Mouse (Mus musculus) skeletal muscle tissue, adult 2 months (tissue): ENCODE measurements at regions not wholly inside any gene's neighbourhood (a gene's known extent, or its start where the extent isn't known, plus 50 kb on each side); places are given as distances from the start of the nearest gene placed in this dataset.

ENCODE experiments used
- DNase-seq: peaks from one replicate; pipeline ENCODE4 v3.0.0-alpha.2; 2012; ENCODE audit warnings: low read depth, low spot score

DNA sequence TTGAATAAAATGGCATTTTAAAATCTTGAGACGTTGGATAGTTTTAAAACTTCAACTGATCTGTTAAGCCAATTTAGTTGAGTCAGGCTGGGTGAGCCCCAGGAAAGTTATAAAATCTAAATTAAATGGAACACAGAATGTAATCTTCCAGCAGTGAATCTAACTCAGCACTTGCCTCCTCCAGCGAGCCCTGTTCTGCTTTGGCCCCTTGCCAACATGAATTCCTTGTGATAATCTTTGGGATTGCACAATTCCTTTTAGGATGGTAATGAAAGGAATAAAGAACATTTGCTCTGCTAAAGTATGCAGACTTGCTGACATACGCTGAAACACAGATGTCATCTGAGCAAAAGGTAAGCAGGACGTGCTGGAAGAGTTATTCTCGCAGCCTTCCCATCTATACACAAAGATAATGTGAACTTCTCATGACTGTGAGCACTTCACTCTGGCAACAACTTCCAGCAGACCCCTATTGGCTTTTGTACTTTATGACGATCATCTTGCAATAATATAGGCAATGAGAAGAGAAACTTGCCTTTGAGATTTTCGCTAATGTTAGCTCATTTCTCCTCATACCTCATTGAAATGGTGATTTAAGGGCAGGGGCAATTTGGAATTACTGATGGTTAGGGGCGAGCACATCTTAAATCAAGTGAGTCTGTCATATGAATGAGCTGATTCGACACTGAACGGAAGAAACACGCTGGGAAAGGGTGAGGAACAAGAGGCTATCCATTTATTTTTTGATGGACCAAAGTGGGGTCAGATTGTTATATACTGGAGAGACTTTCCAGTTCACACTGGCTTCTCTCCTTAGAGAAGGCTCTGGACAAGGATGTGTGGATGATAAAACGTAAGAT lies 216.3 kb upstream of the Pdzrn3 start:
- DNase-seq = peak; percentile 38

DNA sequence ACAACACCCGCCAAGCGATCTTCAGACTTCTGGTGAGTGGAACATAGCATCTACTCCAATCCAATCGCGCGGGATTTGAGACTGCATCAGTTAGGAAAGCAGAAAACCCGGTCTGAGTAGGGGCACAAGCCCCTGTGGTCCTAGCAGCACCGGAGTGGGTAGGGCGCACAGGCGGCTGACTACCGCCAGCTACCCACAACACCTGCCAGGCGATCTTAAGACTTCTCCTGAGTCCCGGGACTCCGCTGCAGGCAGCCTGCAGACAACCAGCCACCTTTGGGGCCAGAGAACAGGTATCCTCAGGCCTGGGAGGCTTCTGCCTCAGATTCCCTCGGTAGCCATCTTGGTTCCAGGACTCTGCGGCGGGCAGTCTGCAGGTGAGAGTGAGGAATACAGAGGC lies 208.2 kb upstream of the Pdzrn3 start:
- DNase-seq = no peak

DNA sequence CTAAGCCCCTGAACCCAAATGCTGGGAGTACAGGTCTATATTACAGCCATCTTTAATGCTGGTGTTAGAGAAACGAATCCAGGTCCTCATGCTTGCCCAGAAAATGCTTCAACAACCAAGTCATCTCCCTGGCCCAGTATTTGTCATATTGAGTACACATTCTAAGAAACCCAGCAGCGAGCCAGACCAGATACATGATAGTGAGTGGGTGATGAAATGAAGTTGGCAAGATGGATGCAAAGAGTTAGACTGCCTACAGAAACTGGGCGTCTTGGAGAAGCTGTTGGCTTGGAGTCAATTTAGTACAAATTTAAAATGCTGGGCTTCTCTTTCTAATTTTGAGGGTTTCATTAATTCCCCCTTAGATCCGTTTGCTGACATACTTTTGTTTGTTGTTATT lies 203.1 kb upstream of the Pdzrn3 start:
- no peak for DNase-seq

DNA sequence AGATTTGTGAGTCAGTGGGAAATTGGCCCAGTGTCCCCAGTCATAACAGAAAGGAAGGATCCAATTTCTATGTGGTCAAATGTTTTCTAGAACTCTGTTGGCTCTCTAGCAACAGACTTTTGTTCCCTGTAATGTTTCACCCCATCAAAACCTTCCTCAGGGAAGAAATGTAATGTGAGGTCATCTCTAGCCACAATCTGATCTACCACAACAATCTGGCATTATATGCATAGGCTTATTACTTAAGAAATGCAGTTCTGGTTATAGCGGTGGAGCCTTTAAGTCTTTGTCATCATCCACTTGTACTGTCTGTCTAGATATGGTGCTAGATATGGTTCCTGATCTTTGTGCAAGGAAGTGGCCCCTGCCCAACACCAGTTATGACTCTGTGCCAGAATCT lies 178.4 kb upstream of the Pdzrn3 start:
- no peak for DNase-seq

DNA sequence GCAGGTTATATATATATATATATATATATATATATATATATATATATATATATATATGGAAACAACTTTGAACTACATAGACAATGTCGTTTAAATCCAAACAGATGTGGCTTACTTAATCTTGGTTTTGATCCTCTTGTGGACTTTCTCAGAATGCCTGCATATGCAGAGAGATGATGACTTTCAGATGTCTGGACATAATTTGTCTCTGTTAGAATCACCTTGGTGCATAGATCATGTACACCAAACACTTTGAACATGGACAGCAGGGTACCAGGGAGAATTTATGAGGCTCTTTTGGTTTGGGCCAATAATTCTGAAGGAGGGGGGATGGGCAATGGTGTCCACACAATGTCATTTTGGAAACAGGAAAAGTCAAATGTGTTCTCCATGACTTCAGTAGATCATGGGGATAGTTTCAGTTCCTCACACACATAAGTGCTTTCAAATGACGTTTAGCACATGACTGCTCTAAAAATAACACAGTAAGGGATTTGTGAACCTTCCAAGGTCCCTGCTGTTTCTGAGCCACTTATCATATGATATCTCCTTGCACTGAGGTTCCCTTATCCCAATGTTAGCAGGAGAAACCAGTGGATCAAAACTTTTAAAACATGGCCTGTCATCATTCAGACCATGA lies 177.4 kb upstream of the Pdzrn3 start:
- no peak for DNase-seq

DNA sequence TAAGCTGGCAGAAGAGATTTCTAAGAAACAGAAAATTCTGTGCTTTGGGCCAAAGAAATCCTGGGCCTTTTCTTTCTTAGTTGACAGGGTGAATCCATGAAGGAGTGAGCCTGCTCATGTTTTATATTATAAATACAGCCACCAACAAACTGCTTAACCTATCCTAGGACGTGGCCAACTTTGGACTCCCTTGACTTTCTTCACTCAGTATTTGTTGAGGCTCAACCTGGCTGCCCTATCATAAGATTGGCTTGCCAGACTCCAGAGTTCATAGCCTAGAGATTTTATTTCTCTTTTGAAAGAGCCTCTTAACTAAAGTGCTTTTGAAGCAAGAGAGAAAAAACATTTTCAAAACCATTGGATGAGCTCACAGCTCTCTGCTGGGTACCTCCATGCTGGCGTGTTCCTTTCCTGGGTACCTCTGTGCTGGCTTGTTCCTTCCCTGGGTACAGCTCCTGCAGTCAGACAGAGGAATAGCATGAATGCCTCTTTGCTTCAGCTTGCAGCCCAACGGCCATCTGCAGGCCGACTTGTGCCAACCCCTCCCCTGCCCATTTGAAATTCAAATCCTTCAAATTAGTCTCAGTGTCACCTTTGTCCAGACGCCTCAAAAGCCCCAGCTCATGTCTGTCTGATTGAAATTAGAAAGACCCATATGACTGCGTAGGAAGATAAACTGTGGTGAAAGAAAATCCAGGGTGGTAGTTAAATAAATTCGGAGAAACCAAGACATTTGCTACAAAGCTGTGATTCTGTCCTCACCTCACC lies 173.0 kb upstream of the Pdzrn3 start:
- DNase-seq = no peak

DNA sequence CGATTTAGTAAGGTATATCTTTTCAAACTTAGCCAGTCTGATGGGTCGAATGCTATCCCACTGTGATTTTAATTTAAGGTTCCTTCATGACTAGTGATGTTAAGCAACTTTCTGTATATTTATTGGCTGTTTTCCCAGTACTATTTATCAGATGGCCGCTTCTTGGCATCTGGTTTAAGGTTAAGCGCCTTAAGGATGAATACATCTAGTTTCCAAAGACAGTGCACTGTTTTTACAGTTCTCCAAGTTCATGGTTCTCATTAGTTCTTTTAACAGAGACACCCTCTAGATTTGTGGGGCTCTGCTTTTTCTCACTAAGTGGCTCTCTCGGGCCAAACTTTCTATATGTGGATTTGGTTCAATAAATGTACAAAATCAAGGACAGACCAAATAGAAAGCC lies 159.9 kb upstream of the Pdzrn3 start:
- DNase-seq = no peak

DNA sequence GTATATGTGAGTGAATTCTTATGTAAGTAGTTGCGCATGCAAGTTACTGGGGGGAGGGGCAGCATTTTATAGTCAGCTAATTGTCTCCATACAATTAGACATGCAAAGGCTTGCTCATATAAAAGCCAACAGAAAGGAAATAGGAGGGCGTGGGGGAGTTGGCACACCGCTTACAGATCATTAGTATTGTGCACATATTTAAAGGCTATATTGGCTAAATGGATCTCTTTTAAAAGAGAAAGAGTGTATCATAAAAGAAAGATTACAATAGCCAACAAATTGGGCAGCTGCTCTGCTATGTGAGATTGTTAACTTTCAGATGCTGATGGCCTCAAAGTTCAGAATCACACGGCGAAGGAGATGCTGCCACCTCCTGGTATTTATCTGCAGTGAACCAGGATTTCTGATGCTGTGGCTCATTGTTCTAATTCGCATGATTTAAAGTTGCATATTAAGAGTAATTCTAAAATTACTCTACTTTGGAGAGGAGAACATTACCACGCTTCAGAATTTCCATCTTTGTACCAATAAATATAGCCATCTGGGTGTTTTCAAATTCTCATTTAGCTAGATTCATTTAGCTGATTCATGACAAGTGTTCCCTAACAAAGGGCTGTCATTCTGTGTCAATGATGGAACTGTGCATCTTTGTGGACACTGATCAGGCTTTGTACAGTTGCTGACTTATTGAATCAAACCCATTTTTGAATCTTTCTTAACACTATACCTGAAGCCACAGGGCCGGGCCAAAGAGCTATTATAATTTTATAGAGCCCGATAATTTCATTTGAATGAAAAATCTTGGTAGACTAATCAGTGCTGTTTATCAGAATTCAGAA lies 156.7 kb upstream of the Pdzrn3 start:
- DNase-seq = no peak

DNA sequence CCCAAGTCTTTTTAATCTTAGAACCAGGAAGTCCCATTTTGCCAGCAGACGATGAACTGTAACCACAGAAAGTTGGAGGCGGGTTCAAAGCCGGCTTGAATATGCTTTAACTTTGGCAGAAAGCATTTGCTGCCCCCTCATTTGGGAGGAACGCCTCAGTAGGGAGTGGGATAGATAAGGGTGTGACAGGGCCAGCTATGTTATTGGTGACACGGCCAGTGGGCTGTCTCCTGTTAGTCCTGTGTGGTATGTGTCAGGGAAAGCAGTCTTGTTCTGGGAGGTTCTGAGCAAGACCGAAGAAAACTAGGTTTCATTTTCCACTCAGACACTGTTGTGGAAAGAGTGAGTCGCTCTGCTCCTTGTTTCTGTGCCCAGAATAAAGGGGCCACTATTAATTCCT lies 154.7 kb upstream of the Pdzrn3 start:
- DNase-seq = peak; percentile 47

DNA sequence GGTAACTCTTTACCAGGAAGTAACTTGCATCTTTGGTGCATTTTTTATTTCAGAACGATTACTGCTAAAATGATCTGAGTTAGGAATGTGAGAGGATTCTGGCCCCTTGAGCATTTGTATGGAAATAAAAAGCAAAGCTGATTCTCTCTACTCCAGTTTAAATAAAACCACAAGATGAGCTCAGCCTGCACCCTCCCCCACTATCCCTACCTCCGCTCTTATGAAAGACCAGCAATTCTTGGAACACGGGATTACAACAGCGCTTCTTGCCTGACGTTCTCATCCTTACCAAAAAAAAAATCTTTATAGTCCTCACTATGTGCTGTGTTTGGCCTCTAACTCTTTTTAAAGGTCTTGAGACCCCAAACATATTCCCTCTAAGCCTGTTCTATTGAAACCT lies 154.2 kb upstream of the Pdzrn3 start:
- no peak for DNase-seq

DNA sequence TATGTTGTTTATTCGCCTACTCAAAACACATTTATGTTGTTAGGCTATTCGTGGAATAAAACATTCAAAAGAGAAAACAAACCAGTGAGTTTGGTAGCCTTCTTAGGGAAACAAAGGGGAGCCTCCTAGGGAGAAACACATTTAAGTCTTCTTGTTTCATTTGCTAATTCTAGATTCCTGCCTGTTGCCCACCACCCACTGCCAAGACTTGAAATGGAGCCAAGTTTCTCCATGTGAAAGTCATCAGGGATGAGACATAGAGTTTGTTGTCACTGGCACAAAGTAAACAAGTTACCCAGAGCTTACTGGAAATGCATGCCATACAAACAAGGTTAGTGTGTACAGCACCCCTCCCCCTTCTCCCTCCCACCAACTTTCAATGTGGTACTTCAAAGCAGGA lies 147.4 kb upstream of the Pdzrn3 start:
- no peak for DNase-seq

DNA sequence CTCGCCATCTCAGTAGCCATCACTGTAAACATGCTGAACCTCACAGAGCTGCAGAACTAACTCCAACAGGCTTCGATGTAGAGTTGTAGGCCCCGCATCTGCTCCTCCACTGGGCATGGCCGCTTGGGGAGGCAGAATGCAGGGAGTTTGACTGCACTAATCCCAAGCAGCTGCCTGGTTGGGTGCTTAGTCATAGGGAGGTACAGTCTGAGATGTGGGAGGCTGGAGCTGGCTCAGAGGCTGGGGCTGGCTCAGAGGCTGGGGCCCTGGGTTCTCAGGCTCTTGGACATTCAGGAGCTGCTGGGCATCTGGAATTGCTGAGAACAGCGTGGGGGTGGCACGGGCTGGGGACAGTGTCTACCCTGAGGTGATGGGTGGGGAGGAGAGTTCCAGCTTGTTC lies 143.6 kb upstream of the Pdzrn3 start:
- DNase-seq = no peak

DNA sequence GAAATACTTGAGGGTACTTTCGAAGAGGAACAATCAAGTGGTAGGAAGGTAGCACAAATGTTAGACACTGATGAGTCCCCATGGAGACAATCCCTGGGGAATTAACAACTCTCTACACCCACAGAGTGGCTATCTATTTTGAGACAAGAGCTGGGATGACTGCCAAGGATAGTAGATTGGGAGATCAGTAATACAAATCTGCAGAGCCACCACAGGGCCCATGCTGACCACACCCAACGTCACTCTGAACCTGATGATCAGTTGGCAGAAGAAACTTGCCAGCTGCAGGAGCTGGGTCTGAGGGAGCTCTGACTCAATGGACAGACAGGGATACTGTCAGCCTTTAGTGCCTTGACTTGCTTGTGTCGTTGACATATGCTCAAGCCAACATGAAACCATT lies 143.1 kb upstream of the Pdzrn3 start:
- DNase-seq = no peak

DNA sequence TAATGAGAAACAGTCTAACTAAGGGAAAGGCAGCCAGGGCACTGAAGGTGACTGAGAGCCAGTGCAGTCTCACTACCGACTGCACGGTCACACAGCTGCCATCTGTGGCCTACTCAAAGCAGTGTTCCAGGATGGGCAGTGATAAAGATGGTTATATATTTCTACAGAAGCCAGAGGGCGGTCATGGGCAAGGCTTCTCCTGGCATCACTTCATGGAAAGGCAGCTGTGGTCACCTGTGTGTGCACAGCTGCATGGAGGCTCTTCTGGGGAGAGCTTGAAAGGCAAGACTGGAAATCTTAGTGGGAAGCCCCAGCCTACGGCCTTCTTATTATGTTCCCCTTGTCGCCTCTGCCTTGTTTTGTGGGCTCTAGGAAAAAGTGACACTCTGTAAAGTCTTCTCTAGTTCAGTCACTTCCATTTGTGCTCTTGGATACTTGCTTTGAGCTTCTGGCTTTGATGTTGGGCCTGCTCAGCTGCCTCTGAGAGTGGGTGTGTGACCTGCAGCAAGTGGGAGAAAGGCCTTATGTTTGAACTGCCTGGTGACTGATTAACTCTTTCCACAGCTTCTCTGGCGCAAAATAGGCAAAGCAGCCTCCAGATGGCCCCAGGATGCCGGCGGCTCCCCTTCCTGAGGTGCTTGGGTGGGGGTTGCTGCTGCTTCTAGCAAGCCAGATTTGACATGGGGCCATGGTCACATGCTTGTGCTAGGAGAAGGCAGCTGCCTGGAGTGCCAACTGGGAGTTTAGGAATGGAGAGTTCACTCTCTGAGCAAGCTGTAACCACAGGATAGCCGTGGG lies 141.4 kb upstream of the Pdzrn3 start:
- DNase-seq = no peak

DNA sequence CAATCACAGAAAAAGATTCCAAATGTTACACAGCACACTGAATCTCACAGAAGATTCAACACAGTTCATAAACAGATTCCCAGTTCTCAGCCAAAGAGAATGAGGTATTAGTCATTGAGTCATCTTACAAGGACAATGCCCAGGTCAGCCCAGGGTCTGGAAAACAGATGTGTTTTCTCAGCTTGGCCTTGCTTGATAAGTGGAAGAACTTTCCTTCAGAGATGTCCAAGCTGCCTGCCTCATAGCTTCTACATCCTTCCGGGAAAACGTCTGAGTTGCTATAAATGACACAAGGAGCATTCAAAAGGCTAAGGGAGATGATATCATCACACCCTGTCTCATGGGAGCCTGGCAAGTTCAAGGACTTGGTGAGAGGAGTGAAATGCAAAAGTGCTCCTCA lies 139.9 kb upstream of the Pdzrn3 start:
- DNase-seq = peak; percentile 44

DNA sequence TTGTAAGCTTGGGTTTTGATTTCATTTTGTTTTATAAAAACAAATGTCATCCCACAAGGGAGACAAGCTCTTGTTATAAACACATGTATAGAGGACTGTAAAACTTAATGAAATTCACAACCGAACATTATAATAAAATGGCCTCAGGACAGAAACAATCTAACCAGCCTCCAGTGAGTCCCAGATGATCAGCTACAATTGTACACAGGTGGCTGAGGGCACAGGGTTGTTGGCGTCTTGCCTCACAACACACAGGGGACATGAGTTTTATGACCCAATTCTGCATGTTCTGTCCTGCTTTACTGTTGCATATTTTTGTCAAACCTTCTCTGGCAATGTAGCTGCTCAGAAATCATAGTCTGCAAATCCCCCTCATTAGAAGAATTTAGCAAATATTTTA lies 136.0 kb upstream of the Pdzrn3 start:
- DNase-seq = no peak

DNA sequence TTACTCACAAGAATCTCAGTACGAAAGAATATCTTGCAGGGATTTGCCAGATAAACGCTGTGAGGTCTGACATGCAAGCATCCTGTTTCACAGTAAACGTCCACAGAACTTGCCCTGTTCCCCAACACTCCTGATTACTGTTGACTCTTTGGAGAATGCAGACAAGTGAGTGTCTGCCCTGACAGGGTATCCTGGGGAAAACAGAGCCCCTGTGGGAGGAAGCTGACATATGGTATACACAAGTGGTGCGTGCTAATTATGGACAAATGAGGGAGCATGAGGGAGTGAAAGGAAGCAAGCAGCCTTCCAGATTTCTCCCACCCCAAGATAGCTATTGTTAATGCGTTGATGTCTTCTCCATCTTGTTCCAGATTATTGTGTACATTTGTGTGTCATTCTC lies 124.5 kb upstream of the Pdzrn3 start:
- DNase-seq = no peak

DNA sequence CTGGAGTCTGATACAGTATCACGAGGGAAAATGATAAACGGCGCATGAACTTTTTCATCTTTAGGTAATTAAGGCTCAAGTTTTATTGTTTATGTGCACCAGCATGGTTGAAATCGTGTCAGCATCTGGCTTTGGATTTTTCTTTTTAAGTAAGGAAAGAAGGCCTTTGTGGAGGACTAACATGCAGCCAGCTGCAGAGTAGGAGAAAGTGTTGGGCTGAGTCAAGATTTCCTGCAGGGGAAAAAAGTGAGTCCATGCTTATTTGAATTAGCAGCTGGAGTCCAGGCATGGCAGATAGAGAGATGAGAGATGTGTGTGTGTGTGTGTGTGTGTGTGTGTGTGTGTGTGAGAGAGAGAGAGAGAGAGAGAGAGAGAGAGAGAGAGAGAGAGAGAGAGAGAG lies 124.0 kb upstream of the Pdzrn3 start:
- DNase-seq = no peak

DNA sequence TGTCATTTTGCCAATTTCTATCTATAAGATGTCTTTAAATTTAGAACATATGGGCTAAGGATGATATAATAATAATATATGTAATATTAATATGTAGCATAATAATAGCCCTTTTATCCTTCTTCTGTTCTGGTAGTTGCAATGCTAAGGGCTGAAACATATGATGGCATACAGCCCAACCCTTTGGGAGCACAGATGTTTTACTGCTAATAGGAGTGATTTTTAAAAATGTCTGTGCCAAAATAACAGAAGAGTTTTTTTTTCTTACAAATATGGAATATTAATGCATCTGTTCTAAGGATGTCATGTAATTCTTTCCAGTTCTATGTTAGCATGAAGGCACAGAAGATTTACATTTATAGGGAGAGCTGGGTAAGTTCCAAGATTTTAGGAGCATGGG lies 122.5 kb upstream of the Pdzrn3 start:
- DNase-seq = no peak

DNA sequence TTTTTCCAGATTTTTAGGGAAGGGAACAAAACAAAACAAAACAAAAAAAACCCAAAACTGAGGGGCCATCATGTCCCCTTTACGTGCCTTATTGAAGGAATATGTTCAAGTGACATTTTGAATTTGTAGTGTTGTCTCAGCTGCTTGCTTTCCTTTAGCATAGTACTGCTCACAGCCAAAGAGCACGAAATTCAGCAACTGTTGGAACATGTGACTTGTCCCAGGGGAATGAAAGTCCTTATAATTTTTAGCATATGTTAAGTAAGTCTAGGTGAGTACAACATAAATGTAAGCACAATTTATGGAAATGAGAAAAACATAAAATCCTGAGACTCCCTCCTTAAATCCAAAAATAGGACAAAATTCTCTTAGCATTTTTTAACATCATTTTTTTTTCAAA lies 110.8 kb upstream of the Pdzrn3 start:
- no peak for DNase-seq
